Mouse (Mus musculus): ENCODE data around the gene Taf13. TPM values are rescaled to one million over a fixed set of nuclear protein-coding genes. Genes with fewer than 3 reads are reported as not detected.

Taf13 gene
- polyA plus RNA-seq, 1 experiment = 5.3 TPM

GRCm38 (mm10) chr3:108572309-108573010 lies 962 bp downstream of the Taf13 start:
- DNase-seq = peak; percentile 3
- 36% methylated on average over 18 of the region's 18 CpGs for WGBS
- Histone ChIP-seq H3K36me3 (ENCODE audit: control insufficient read depth, insufficient read depth, low read length) (no peaks in the 10 kb centered on the region), H3K4me3 (ENCODE audit: insufficient read depth, low read depth, low read length) (peak overlapping the region; percentile 75), H3K27me3 (replicated peaks; ENCODE audit: control insufficient read depth, insufficient read depth, low read length) (no peaks in the 10 kb centered on the region), H3K4me1 (ENCODE audit: control insufficient read depth, insufficient read depth, low read length) (peaks cover 7% of the 10 kb centered on the region; the same call in 1 of the 2 replicates), H3K27ac (ENCODE audit: insufficient read depth, low read depth, low read length) (no peak overlapping the region)
- no peak for TF ChIP-seq CTCF (conservative IDR thresholded peaks at IDR 0.05; ENCODE audit: insufficient read depth, insufficient read length, low read depth, low read length)
- no peak for TF ChIP-seq POLR2A (IDR thresholded peaks at IDR 0.05; ENCODE audit: low read depth, low read length)

GRCm38 (mm10) chr3:108574018-108574417 lies 2.5 kb downstream of the Taf13 start:
- no peak for DNase-seq
- Histone ChIP-seq H3K4me1 (ENCODE audit: control insufficient read depth, insufficient read depth, low read length) (peaks cover 7% of the 10 kb centered on the region; the same call in 1 of the 2 replicates), H3K4me3 (ENCODE audit: insufficient read depth, low read depth, low read length) (no peak overlapping the region), H3K27ac (ENCODE audit: insufficient read depth, low read depth, low read length) (no peak overlapping the region), H3K36me3 (ENCODE audit: control insufficient read depth, insufficient read depth, low read length) (no peaks in the 10 kb centered on the region), H3K27me3 (replicated peaks; ENCODE audit: control insufficient read depth, insufficient read depth, low read length) (no peaks in the 10 kb centered on the region)
- TF ChIP-seq POLR2A (IDR thresholded peaks at IDR 0.05; ENCODE audit: low read depth, low read length) (no peak), CTCF (conservative IDR thresholded peaks at IDR 0.05; ENCODE audit: insufficient read depth, insufficient read length, low read depth, low read length) (no peak)
- WGBS = 83% methylated on average over 5 of the region's 5 CpGs

GRCm38 (mm10) chr3:108584580-108584979 lies 13.1 kb downstream of the Taf13 start:
- Histone ChIP-seq H3K4me3 (ENCODE audit: insufficient read depth, low read depth, low read length) (no peak overlapping the region), H3K36me3 (ENCODE audit: control insufficient read depth, insufficient read depth, low read length) (no peaks in the 10 kb centered on the region), H3K4me1 (ENCODE audit: control insufficient read depth, insufficient read depth, low read length) (no peaks in the 10 kb centered on the region), H3K27me3 (replicated peaks; ENCODE audit: control insufficient read depth, insufficient read depth, low read length) (no peaks in the 10 kb centered on the region; the same call in 1 of the 2 replicates), H3K27ac (ENCODE audit: insufficient read depth, low read depth, low read length) (no peak overlapping the region)
- 76% methylated on average over 4 of the region's 4 CpGs for WGBS
- DNase-seq = no peak
- no peak for TF ChIP-seq CTCF (conservative IDR thresholded peaks at IDR 0.05; ENCODE audit: insufficient read depth, insufficient read length, low read depth, low read length)
- no peak for TF ChIP-seq POLR2A (IDR thresholded peaks at IDR 0.05; ENCODE audit: low read depth, low read length)

GRCm38 (mm10) chr3:108588446-108588845 lies 16.9 kb downstream of the Taf13 start:
- Histone ChIP-seq H3K36me3 (ENCODE audit: control insufficient read depth, insufficient read depth, low read length) (no peaks in the 10 kb centered on the region), H3K4me3 (ENCODE audit: insufficient read depth, low read depth, low read length) (no peak overlapping the region), H3K27me3 (replicated peaks; ENCODE audit: control insufficient read depth, insufficient read depth, low read length) (no peaks in the 10 kb centered on the region; the same call in 1 of the 2 replicates), H3K4me1 (ENCODE audit: control insufficient read depth, insufficient read depth, low read length) (no peaks in the 10 kb centered on the region; the same call in 1 of the 2 replicates), H3K27ac (ENCODE audit: insufficient read depth, low read depth, low read length) (no peak overlapping the region)
- no peak for DNase-seq
- 67% methylated on average over 2 of the region's 2 CpGs for WGBS
- TF ChIP-seq CTCF (conservative IDR thresholded peaks at IDR 0.05; ENCODE audit: insufficient read depth, insufficient read length, low read depth, low read length) (no peak), POLR2A (IDR thresholded peaks at IDR 0.05; ENCODE audit: low read depth, low read length) (no peak)

GRCm38 (mm10) chr3:108590786-108591529 lies 19.5 kb downstream of the Taf13 start, which contains the start of gene Wdr47:
Gene Wdr47, plus strand, starts transcription at chr3:108591279.
- peak; percentile 98 for DNase-seq
- 4% methylated on average over 44 of the region's 44 CpGs for WGBS

GRCm38 (mm10) chr3:108591530-108592522 lies 20.3 kb downstream of the Taf13 start:
- DNase-seq = no peak
- under 1% methylated on average over 61 of the region's 61 CpGs for WGBS
- no peak for TF ChIP-seq POLR2A (IDR thresholded peaks at IDR 0.05; ENCODE audit: low read depth, low read length)
- no peak for TF ChIP-seq CTCF (conservative IDR thresholded peaks at IDR 0.05; ENCODE audit: insufficient read depth, insufficient read length, low read depth, low read length)

More at GRCm38 (mm10) chr3:108590786-108591529, 19.5 kb downstream of the Taf13 start, which contains the start of gene Wdr47:
- Histone ChIP-seq H3K36me3 (ENCODE audit: control insufficient read depth, insufficient read depth, low read length) (no peaks in the 10 kb centered on the region), H3K27ac (ENCODE audit: insufficient read depth, low read depth, low read length) (peak within 1 kb of the TSS; percentile 32; the same call in 1 of the 2 replicates), H3K27me3 (replicated peaks; ENCODE audit: control insufficient read depth, insufficient read depth, low read length) (no peaks in the 10 kb centered on the region), H3K4me3 (ENCODE audit: insufficient read depth, low read depth, low read length) (peak within 1 kb of the TSS; percentile 96), H3K4me1 (ENCODE audit: control insufficient read depth, insufficient read depth, low read length) (no peaks in the 10 kb centered on the region; the same call in 1 of the 2 replicates)
- TF ChIP-seq POLR2A (IDR thresholded peaks at IDR 0.05; ENCODE audit: low read depth, low read length) (peak; percentile 49), CTCF (conservative IDR thresholded peaks at IDR 0.05; ENCODE audit: insufficient read depth, insufficient read length, low read depth, low read length) (no peak)

More at GRCm38 (mm10) chr3:108591530-108592522, 20.3 kb downstream of the Taf13 start:
- Histone ChIP-seq H3K27me3 (replicated peaks; ENCODE audit: control insufficient read depth, insufficient read depth, low read length) (no peaks in the 10 kb centered on the region), H3K4me1 (ENCODE audit: control insufficient read depth, insufficient read depth, low read length) (no peaks in the 10 kb centered on the region; the same call in 1 of the 2 replicates), H3K36me3 (ENCODE audit: control insufficient read depth, insufficient read depth, low read length) (no peaks in the 10 kb centered on the region), H3K27ac (ENCODE audit: insufficient read depth, low read depth, low read length) (peak overlapping the region; percentile 32; the same call in 1 of the 2 replicates), H3K4me3 (ENCODE audit: insufficient read depth, low read depth, low read length) (peak overlapping the region; percentile 96)
